Mouse (Mus musculus) gonadal fat pad, adult 2 months (tissue): Measurements from ENCODE around the gene Sh3bp5l. TPM values are rescaled to one million over a fixed set of nuclear protein-coding genes. Genes with fewer than 3 reads are reported as not detected.
"Not testable (repeated sequence)": the region's sequence is repeated elsewhere in the genome, so short reads cannot be mapped to it uniquely, and the experiment has no call there.

Experiments
- DNase-seq: peaks from one replicate; pipeline ENCODE4 v3.0.0-alpha.2; 2012; ENCODE audit warnings: low read depth
- polyA plus RNA-seq: library from polyadenylated mRNA; depleted of rRNA; stranded (reverse); fragments of >200 nt; gene quantifications from 2 replicates; pipeline ENCODE4 v1.2.3, GENCODE M21; 2012

Sh3bp5l gene
- polyA plus RNA-seq, 1 experiment, result 58.4 TPM

GRCm38 (mm10) chr11:58322824-58323569, 7.5 kb upstream of the Sh3bp5l start:
- no peak for DNase-seq

- no peak for DNase-seq
Measured at GRCm38 (mm10) chr11:58323570-58324340, 6.8 kb upstream of the Sh3bp5l start.

- DNase-seq, result no peak
Measured at GRCm38 (mm10) chr11:58324614-58325229, 5.8 kb upstream of the Sh3bp5l start.

GRCm38 (mm10) chr11:58326781-58327180, 3.7 kb upstream of the Sh3bp5l start:
- DNase-seq, result no peak

GRCm38 (mm10) chr11:58329906-58330275, 633 bp upstream of the Sh3bp5l start:
- DNase-seq, result no peak

- DNase-seq, result no peak
Measured at GRCm38 (mm10) chr11:58331149-58331495, 598 bp downstream of the Sh3bp5l start.

GRCm38 (mm10) chr11:58331546-58331945, 1.0 kb downstream of the Sh3bp5l start:
- DNase-seq, result no peak

- no peak for DNase-seq
Measured at GRCm38 (mm10) chr11:58334746-58335145, 4.2 kb downstream of the Sh3bp5l start.

- peak; percentile 84 for DNase-seq
Measured at GRCm38 (mm10) chr11:58346745-58347144, 16.2 kb downstream of the Sh3bp5l start.

- DNase-seq, result no peak
Measured at GRCm38 (mm10) chr11:58350628-58351027, 20.1 kb downstream of the Sh3bp5l start.

GRCm38 (mm10) chr11:58351179-58351578, 20.7 kb downstream of the Sh3bp5l start:
- DNase-seq, result no peak

GRCm38 (mm10) chr11:58352681-58353548, 22.4 kb downstream of the Sh3bp5l start:
- DNase-seq, result no peak

- no peak for DNase-seq
Measured at GRCm38 (mm10) chr11:58353709-58354108, 23.2 kb downstream of the Sh3bp5l start.

GRCm38 (mm10) chr11:58354476-58354875, 24.0 kb downstream of the Sh3bp5l start:
- no peak for DNase-seq

- no peak for DNase-seq
Measured at GRCm38 (mm10) chr11:58354927-58355326, 24.4 kb downstream of the Sh3bp5l start.

GRCm38 (mm10) chr11:58357042-58357441, 26.5 kb downstream of the Sh3bp5l start:
- no peak for DNase-seq

GRCm38 (mm10) chr11:58357844-58358534, 27.5 kb downstream of the Sh3bp5l start:
- DNase-seq, result no peak

GRCm38 (mm10) chr11:58362562-58362961, 32.0 kb downstream of the Sh3bp5l start:
- DNase-seq, result not testable (repeated sequence)

GRCm38 (mm10) chr11:58364454-58364853, 33.9 kb downstream of the Sh3bp5l start:
- no peak for DNase-seq

GRCm38 (mm10) chr11:58366191-58366590, 35.7 kb downstream of the Sh3bp5l start:
- not testable (repeated sequence) for DNase-seq

- no peak for DNase-seq
Measured at GRCm38 (mm10) chr11:58377273-58377672, 46.7 kb downstream of the Sh3bp5l start.
